In genomic region chr11:4946947-4947812, GRCm38 (mm10) we compare ENCODE assay signal across 8 mouse cellular contexts. TPM values are rescaled to one million over a fixed set of nuclear protein-coding genes. Genes with fewer than 3 reads are reported as not detected.
A peak's percentile ranks its signal among the peaks of the same experiment; 100 is the strongest.
DNase-seq lines count a peak whose midpoint lies in the region; ATAC-seq lines count a peak whose summit lies in the region.

No protein-coding gene starts in this region.

- H3K4me1 ChIP-seq in heart, embryonic 10.5 days = peaks cover 18% of the 10 kb centered on the region
- H3K4me1 ChIP-seq in heart, embryonic 16.5 days (ENCODE audit: control insufficient read depth, insufficient read depth, low read length) = peaks cover 9% of the 10 kb centered on the region; the same call in 1 of the 2 replicates
- H3K4me1 ChIP-seq in liver, embryonic 12.5 days = peaks cover 16% of the 10 kb centered on the region
- H3K4me1 ChIP-seq in stomach, embryonic 16.5 days (ENCODE audit: control insufficient read depth, insufficient read depth, low read length) = 0 out of 2 replicates have a peak, but pooled peaks cover 4% of the 10 kb centered on the region

- peak overlapping the region; percentile 64 for H3K4me3 ChIP-seq in heart, embryonic 10.5 days
- H3K4me3 ChIP-seq in heart, embryonic 16.5 days (ENCODE audit: low read length) = peak overlapping the region; percentile 56
- H3K4me3 ChIP-seq in liver, embryonic 12.5 days = peak overlapping the region; percentile 57
- peak overlapping the region; percentile 52 for H3K4me3 ChIP-seq in stomach, embryonic 16.5 days (replicated peaks; ENCODE audit: low read length)

- 0 out of 2 replicates have a peak overlapping the region, but pooled peaks have one; percentile 33 for H3K9ac ChIP-seq in heart, embryonic 16.5 days (ENCODE audit: low read length)
- no peak overlapping the region for H3K9ac ChIP-seq in liver, embryonic 12.5 days
- peak overlapping the region; percentile 12 for H3K9ac ChIP-seq in stomach, embryonic 16.5 days (ENCODE audit: low read length)

- H3K36me3 ChIP-seq in heart, embryonic 10.5 days = no peaks in the 10 kb centered on the region
- H3K36me3 ChIP-seq in heart, embryonic 16.5 days (ENCODE audit: control insufficient read depth, insufficient read depth) = no peaks in the 10 kb centered on the region
- no peaks in the 10 kb centered on the region for H3K36me3 ChIP-seq in liver, embryonic 12.5 days
- no peaks in the 10 kb centered on the region for H3K36me3 ChIP-seq in stomach, embryonic 16.5 days (ENCODE audit: control insufficient read depth, insufficient read depth, low read length)

- under 1% methylated on average over 120 of the region's 120 CpGs for WGBS in heart, embryonic 10.5 days
- WGBS in heart, embryonic 16.5 days = under 1% methylated on average over 113 of the region's 120 CpGs
- WGBS in liver, embryonic 12.5 days (ENCODE audit: insufficient replicate concordance) = under 1% methylated on average over 116 of the region's 120 CpGs
- under 1% methylated on average over 120 of the region's 120 CpGs for WGBS in stomach, embryonic 16.5 days

- H3K9me3 ChIP-seq in heart, embryonic 10.5 days = no peaks in the 10 kb centered on the region
- no peaks in the 10 kb centered on the region for H3K9me3 ChIP-seq in heart, embryonic 16.5 days (replicated peaks; ENCODE audit: control insufficient read depth, low read length)
- no peaks in the 10 kb centered on the region for H3K9me3 ChIP-seq in liver, embryonic 12.5 days (replicated peaks)
- H3K9me3 ChIP-seq in stomach, embryonic 16.5 days (replicated peaks; ENCODE audit: control insufficient read depth, low read length) = no peaks in the 10 kb centered on the region

- peak; percentile 61 for ATAC-seq in heart, embryonic 16.5 days (replicated peaks; ENCODE audit: extremely low read depth, insufficient read depth, low FRiP score)
- peak; percentile 52; the same call in 1 of the 2 replicates for ATAC-seq in liver, embryonic 12.5 days
- ATAC-seq in stomach, embryonic 16.5 days (ENCODE audit: insufficient read depth, low FRiP score) = peak; percentile 79

- H3K27me3 ChIP-seq in heart, embryonic 10.5 days (ENCODE audit: insufficient read depth, poor library complexity, severe bottlenecking) = peaks cover 98% of the 10 kb centered on the region
- peaks cover 69% of the 10 kb centered on the region for H3K27me3 ChIP-seq in heart, embryonic 16.5 days (ENCODE audit: control insufficient read depth, insufficient read depth, low read length)
- peaks cover 99% of the 10 kb centered on the region for H3K27me3 ChIP-seq in liver, embryonic 12.5 days (replicated peaks)
- peaks cover 65% of the 10 kb centered on the region for H3K27me3 ChIP-seq in stomach, embryonic 16.5 days (ENCODE audit: control insufficient read depth, insufficient read depth, low read length)

- no peak for DNase-seq in heart, embryonic 10.5 days (ENCODE audit: low spot score)
- DNase-seq in heart, adult 9 months (ENCODE audit: low spot score in 2 of 2) = no peak
- DNase-seq in embryo, embryonic 9.5 days (ENCODE audit: extremely low spot score) = peak; percentile 51
- DNase-seq in kidney, postnatal 36 days = peak; percentile 27 to 64
- peak; percentile 12 to 58 for DNase-seq in natural killer cell, adult 2 months (ENCODE audit: low spot score in 2 of 2)

- peak overlapping the region; percentile 81 for H3K4me2 ChIP-seq in heart, embryonic 16.5 days (ENCODE audit: low read depth, low read length)
- peak overlapping the region; percentile 82 for H3K4me2 ChIP-seq in liver, embryonic 12.5 days
- H3K4me2 ChIP-seq in stomach, embryonic 16.5 days (ENCODE audit: low read depth, low read length) = peak overlapping the region; percentile 69

- no peak overlapping the region for H3K27ac ChIP-seq in heart, embryonic 10.5 days
- H3K27ac ChIP-seq in heart, embryonic 16.5 days (ENCODE audit: low read length) = no peak overlapping the region
- no peak overlapping the region for H3K27ac ChIP-seq in liver, embryonic 12.5 days
- H3K27ac ChIP-seq in stomach, embryonic 16.5 days (ENCODE audit: low read length) = no peak overlapping the region

RNA-seq across cellular contexts. Expression of gene Nefh, which starts 0.7 kb away (rescaled TPM):
- 0.39 and 0.74 TPM in 2 replicates for polyA plus RNA-seq in heart, embryonic 10.5 days (2016; fragmentation: Nextera tagmentation; extraction: Ambion mirVana)
- 0.42 and 0.60 TPM in 2 replicates for polyA plus RNA-seq in heart, embryonic 16.5 days (2015; fragmentation: Nextera tagmentation; extraction: Ambion mirVana)
- 0.66 and 0.73 TPM in 2 replicates for polyA plus RNA-seq in liver, embryonic 12.5 days (2016; fragmentation: Nextera tagmentation; extraction: Ambion mirVana)
- polyA plus RNA-seq in stomach, embryonic 16.5 days (2015; fragmentation: Nextera tagmentation; extraction: Ambion mirVana) = 0.30 and 0.45 TPM in 2 replicates

RNA-seq across cellular contexts. Expression of gene Ap1b1, which starts 39.4 kb away (rescaled TPM):
- polyA plus RNA-seq in heart, embryonic 10.5 days (2016; fragmentation: Nextera tagmentation; extraction: Ambion mirVana) = 55.7 and 62.6 TPM in 2 replicates
- 44.4 and 45.1 TPM in 2 replicates for polyA plus RNA-seq in heart, embryonic 16.5 days (2015; fragmentation: Nextera tagmentation; extraction: Ambion mirVana)
- polyA plus RNA-seq in liver, embryonic 12.5 days (2016; fragmentation: Nextera tagmentation; extraction: Ambion mirVana) = 110 TPM in 2 replicates
- polyA plus RNA-seq in stomach, embryonic 16.5 days (2015; fragmentation: Nextera tagmentation; extraction: Ambion mirVana) = 64.7 and 79.1 TPM in 2 replicates

RNA-seq across cellular contexts. Expression of gene Thoc5, which starts 52.1 kb away (rescaled TPM):
- polyA plus RNA-seq in heart, embryonic 10.5 days (2016; fragmentation: Nextera tagmentation; extraction: Ambion mirVana) = 32.2 and 36.9 TPM in 2 replicates
- polyA plus RNA-seq in heart, embryonic 16.5 days (2015; fragmentation: Nextera tagmentation; extraction: Ambion mirVana) = 23.4 and 25.9 TPM in 2 replicates
- 27.8 and 28.1 TPM in 2 replicates for polyA plus RNA-seq in liver, embryonic 12.5 days (2016; fragmentation: Nextera tagmentation; extraction: Ambion mirVana)
- 29.8 and 30.3 TPM in 2 replicates for polyA plus RNA-seq in stomach, embryonic 16.5 days (2015; fragmentation: Nextera tagmentation; extraction: Ambion mirVana)

Comparison
In these comparisons a context has a peak if more than half of its experiments do, and no peak if none do; other contexts are left out.
1. DNase-seq: peak in embryo, embryonic 9.5 days (single experiment), kidney, postnatal 36 days (2 of 2) and natural killer cell, adult 2 months (2 of 2); none in heart, embryonic 10.5 days (single experiment) and heart, adult 9 months (0 of 2).
2. Peak in every context shown above with its lines, with median percentiles within 50 percentile points of each other: H3K4me3 ChIP-seq, ATAC-seq and H3K4me2 ChIP-seq.